Mouse (Mus musculus): ENCODE measurements at regions not wholly inside any gene's neighbourhood (a gene's known extent, or its start where the extent isn't known, plus 50 kb on each side); places are given as distances from the start of the nearest gene placed in this dataset.
"Not testable (repeated sequence)": the region's sequence is repeated elsewhere in the genome, so short reads cannot be mapped to it uniquely, and the experiment has no call there.

DNA sequence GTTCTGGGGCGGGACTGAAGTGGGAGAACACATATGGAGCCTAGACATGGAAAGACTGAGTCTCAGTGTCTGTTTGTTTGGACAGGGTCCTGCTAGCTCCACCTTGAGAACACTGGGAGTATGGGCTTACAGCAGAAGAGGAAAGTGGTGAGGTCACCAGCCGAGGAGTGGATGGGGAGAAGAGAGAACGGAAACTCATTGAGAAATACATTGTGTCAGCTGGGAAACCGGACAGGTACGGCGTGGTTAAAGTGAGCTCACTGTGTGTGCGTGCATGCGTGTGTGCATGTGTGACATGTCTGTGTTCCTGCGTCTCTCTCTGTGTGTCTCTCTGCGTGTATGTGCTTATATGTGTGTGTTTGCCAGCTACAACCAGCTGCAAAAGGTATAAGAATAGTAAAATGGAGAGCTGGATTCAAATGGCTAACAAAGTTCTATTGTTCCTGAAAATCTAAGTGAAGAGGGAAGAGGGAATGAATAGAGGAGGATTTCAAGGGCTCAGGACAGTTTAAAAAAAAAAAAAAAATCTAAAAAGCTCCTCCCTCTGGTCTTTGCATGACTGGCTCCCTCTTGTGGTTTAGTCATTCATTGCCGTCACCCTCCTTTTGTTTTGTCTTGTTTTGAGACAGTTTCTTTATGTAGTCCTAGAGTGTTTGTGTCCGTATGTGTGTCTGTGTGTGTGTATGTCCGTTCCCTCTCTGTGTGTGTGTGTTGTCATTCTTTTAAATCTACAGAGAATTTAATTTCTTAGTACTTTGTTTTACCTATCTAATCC lies 52.0 kb upstream of the Ak4 start:
- peak; percentile 40; the same call in 1 of the 2 replicates for ATAC-seq (ENCODE audit: insufficient number of reproducible peaks, low FRiP score, low TSS enrichment)

DNA sequence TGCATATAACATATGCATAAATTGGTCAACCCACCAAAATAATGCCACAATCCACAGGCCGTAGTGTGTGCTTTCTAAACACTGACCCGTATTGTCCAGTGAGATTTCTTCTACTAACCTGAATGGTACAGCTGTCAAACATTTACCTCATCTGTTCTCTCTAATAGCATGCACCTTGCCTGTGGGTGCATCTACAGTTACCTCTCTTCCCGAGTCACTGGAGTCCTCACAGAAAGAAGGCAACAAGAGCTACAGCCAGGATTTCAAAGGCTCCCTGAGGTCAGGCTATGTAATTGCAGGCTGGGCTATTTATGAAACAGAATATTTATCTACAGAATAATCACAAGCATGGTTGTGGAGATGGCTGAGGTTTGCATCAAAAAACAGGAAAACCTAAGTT lies 53.8 kb upstream of the Ak4 start:
- ATAC-seq (ENCODE audit: insufficient number of reproducible peaks, low FRiP score, low TSS enrichment): no peak

DNA sequence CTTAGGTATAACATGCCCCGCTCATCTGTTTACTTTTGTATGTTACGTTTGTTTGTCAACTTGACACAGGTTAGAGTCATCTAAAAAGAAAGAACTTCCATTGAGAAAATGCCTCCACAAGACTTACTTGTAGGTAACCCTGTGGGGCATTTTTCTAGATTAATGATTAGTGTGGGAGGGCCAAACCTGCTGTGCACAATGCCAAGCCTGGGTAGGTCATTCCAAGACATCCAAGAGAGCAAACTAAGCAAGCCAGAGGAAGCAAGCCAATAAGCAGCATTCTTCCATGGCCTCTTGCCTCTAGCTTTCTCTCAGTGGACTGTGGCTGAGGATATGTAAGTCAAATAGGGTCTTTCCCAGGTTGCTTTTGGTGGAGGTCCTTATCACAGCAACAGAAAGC lies 54.4 kb upstream of the Ak4 start:
- ATAC-seq (ENCODE audit: insufficient number of reproducible peaks, low FRiP score, low TSS enrichment): no peak

- ATAC-seq (ENCODE audit: insufficient number of reproducible peaks, low FRiP score, low TSS enrichment): not testable (repeated sequence)
Observed at GRCm38 (mm10) chr4:101363231-101363630, 55.8 kb upstream of the Ak4 start.

DNA sequence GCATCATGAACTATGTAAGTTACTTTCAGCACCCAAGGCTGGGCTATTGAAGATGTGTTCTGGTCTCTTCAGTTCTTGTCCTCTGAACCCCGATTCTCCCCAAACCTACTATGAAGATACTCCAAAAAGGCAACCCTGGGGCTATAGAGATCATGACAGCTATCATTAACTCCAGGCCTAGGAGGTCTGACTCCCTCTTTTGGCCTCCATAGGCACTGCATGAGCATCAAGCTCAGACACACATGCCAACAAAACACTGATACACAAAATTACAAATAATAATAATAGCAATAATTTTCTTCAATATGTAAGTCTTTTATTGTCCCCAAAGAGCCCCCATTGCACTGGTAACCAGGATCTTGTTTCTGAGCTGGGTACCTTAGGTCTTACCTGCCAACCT lies 57.3 kb upstream of the Ak4 start:
- no peak for ATAC-seq (ENCODE audit: insufficient number of reproducible peaks, low FRiP score, low TSS enrichment)

DNA sequence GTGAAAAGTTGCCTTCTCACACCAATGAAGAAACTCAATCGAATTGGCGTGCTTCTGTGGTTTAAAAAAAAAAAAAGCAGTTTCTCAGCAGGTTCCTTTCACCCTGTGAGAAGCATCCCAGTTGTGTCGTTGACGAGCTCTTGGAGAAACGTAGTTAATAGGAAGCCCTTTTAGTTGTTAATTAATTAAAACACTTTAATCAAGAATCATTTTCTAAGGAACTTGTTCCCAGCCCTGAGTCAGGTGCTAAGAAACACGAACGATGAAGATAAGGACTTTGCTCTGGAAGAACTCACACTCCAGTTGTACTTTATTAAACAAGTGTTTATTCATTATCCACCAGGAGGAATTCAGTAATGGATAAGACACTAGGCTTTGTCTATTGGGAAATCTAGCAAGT lies 58.8 kb upstream of the Ak4 start:
- no peak for ATAC-seq (ENCODE audit: insufficient number of reproducible peaks, low FRiP score, low TSS enrichment)

GRCm38 (mm10) chr4:101359119-101359518 lies 60.0 kb upstream of the Ak4 start:
- ATAC-seq (ENCODE audit: insufficient number of reproducible peaks, low FRiP score, low TSS enrichment): no peak

GRCm38 (mm10) chr4:101358525-101358924 lies 60.6 kb upstream of the Ak4 start:
- ATAC-seq (ENCODE audit: insufficient number of reproducible peaks, low FRiP score, low TSS enrichment): no peak

- ATAC-seq (ENCODE audit: insufficient number of reproducible peaks, low FRiP score, low TSS enrichment): no peak
Observed at GRCm38 (mm10) chr4:101357923-101358322, 61.2 kb upstream of the Ak4 start.

DNA sequence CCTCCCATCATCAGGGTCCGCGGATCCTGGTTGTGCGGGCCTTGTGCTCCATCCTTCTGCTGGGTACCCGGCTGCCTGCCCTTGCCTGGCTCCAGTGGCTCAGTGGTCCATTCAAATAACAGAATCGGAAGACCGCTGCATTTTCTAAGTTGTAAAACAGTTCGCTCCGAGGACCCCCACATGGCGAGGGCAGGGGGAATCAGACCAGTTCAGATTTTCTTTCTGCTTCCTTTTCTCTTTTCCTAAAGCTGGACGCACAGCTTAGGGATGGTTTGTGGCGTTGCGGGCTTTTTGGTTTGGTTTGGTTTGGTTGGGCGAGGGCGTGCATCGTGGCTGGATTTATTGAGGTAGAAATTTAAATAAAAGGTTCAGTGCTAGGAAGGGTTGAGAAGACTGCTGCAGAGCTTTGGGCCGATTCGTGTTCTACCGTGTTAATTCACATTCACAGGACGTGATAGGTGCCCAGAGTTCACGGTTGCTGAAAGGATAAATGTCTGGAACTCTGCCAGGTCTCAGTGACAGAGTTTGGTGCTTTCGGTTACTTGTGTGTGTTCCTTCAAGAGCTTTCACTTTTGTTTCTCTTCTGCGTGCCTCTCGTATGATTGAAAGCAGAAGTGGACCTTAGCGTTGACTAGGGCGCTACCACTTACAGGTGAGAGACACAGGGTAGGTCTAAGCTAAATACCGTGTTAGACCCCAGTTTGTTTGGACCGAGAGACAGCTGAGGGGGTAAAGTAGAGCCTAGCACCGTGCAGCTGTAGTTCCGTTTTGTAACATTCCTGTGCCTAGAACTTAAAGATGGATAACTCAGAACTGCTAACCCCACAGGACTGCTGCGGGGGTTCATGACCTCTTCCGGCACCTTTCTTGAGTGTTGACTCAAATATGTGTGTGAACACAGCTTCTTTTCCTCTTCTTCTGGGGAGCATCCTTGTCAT lies 61.9 kb upstream of the Ak4 start:
- no peak for ATAC-seq (ENCODE audit: insufficient number of reproducible peaks, low FRiP score, low TSS enrichment)

DNA sequence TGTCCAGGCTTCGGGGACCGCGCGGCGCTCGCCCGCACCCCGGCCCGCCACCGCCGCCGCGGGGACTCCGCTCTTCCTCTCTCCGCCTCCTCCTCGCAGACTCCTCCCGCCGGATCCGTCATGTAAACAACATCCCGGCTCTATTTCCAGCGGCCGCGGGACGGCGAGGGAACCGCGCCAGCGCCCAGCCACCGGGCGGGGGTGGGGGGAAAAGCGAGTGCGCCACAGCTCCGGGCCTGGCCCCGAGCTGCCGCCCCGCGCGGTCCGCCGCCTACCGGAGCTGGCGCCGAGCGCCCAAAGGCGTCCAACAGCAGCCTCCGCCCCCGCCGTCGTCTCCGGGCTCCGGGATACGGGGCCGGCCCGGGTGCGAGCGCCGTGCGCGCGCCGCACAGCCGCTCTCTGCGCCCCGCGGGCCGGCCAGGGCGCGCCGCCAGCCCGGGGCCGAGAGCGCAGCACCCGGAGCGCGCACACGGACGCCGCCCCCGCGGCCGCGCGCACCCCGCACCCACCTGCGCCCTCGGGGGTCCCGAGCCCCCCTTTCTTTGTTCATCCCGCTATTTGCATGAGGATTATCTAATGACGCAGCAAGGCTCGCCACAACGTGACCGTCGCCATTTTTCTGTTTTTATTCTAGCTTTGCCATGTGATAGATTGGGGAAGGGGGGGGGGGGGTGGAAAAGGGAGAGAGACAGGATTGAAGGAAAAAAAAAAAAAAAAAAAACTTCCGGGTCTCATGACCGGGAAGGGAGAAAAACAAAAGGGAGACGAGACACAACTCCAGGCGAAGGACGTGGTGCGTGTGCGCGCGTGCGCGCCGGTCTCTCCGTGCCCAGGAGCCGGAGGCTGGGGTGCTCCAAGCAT lies 62.8 kb upstream of the Ak4 start:
- peak; percentile 77 for ATAC-seq (ENCODE audit: insufficient number of reproducible peaks, low FRiP score, low TSS enrichment)

- ATAC-seq (ENCODE audit: insufficient number of reproducible peaks, low FRiP score, low TSS enrichment): 0 out of 2 replicates have a peak, but pooled peaks have one; percentile 8
Observed at GRCm38 (mm10) chr4:101355431-101356092, 63.5 kb upstream of the Ak4 start.

DNA sequence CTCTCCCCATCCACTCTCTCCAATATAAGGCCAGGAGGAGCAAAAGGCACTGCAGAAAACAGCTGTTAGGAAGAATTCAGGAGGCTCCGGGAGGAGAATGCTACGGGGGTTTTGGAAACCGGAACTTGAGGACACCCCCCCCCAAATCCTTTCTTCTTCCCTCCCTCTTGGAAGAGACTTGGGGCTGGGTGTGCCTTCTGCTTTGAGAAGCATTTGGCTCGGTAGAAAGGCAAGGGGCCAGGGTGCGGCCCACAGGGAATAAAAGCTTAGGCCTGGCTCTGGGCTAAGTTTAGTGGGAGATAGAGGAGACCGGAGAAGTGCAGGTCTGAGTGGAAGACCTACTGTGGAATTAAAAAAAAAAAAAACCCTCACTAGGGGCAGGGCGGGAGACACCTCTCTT lies 64.1 kb upstream of the Ak4 start:
- ATAC-seq (ENCODE audit: insufficient number of reproducible peaks, low FRiP score, low TSS enrichment): no peak

GRCm38 (mm10) chr4:101354086-101354855 lies 64.8 kb upstream of the Ak4 start:
- no peak for ATAC-seq (ENCODE audit: insufficient number of reproducible peaks, low FRiP score, low TSS enrichment)

GRCm38 (mm10) chr4:101352178-101352577 lies 66.9 kb upstream of the Ak4 start:
- no peak for ATAC-seq (ENCODE audit: insufficient number of reproducible peaks, low FRiP score, low TSS enrichment)

DNA sequence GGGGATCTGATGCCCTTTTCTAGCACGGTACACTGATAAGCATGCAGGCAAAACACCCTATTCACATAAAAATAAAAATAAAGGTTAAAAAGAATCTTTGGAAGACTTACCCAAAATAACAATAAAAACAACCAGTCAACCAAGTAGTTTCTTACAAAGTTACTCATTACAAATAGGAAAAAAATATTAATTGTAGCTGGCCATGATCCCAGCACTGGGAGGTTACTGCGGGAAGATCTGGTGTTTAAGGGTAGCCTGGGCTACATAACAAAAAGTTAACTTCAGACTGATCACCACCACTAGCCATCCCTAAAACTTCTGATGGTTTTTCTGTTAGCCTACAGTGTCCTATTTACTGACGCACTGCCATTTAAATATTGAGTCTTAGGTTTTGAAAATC lies 67.4 kb upstream of the Ak4 start:
- ATAC-seq (ENCODE audit: insufficient number of reproducible peaks, low FRiP score, low TSS enrichment): no peak

- ATAC-seq (ENCODE audit: insufficient number of reproducible peaks, low FRiP score, low TSS enrichment): no peak
Observed at GRCm38 (mm10) chr4:101350656-101351055, 68.4 kb upstream of the Ak4 start.

- ATAC-seq (ENCODE audit: insufficient number of reproducible peaks, low FRiP score, low TSS enrichment): no peak
Observed at GRCm38 (mm10) chr4:101350222-101350621, 68.9 kb upstream of the Ak4 start.

DNA sequence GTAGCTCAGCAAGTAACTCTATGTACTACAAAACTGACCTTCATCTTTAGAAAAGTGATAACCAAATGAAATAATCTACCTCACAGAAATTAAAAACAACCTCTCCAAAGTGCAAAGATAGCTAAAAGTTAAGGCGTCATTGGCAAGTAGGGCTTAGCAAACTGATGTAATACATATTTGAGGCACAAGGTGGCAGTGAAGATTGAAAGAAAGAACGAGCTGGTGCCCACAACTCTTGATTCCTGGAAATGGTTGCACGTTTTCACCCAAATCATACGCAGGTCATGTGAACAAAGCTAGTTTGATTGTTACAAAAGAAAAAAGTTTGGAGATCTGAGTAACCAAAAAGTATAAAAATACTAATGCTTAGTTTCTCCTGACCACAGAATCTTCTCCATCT lies 69.7 kb upstream of the Ak4 start:
- ATAC-seq (ENCODE audit: insufficient number of reproducible peaks, low FRiP score, low TSS enrichment): peak; percentile 60; the same call in 1 of the 2 replicates

Measured in cerebellum, adult (tissue).